Mouse (Mus musculus) midbrain, embryonic 14.5 days (tissue): ENCODE measurements around the gene Rbfox2. TPM values are rescaled to one million over a fixed set of nuclear protein-coding genes. Genes with fewer than 3 reads are reported as not detected.

ENCODE experiments used
- ATAC-seq: fragments of 200-750 bp; cut with Nextera tagmentation; 2 replicates; pipeline ENCODE4 v1.8.0; 2017; ENCODE audit warnings: moderate number of reproducible peaks, moderate library complexity; ENCODE audit not compliant: low FRiP score, low TSS enrichment
- DNase-seq: peaks from one replicate; pipeline ENCODE4 v3.0.0-alpha.2; 2015
- H3K27ac ChIP-seq: fragments of 300-500 bp; sonication (generic); replicated peaks from 2 replicates; pipeline ENCODE4 v1.5.1; 2014; ENCODE audit warnings: mild to moderate bottlenecking, low read depth, low read length, moderate library complexity
- H3K27me3 ChIP-seq: fragments of 300-500 bp; sonication (generic); 2 replicates; pipeline ENCODE4 v1.6.1; 2014; ENCODE audit warnings: low read length, control low read depth, mixed read lengths; ENCODE audit not compliant: control insufficient read depth, insufficient read depth
- H3K36me3 ChIP-seq: fragments of 300-500 bp; sonication (generic); 2 replicates; pipeline ENCODE4 v1.6.1; 2014; ENCODE audit warnings: low read length, control low read depth; ENCODE audit not compliant: control insufficient read depth, insufficient read depth
- H3K4me1 ChIP-seq: fragments of 300-500 bp; sonication (generic); 2 replicates; pipeline ENCODE4 v1.6.1; 2014; ENCODE audit warnings: mild to moderate bottlenecking, antibody characterized with exemption, low read length, control low read depth; ENCODE audit not compliant: control insufficient read depth, insufficient read depth
- H3K4me2 ChIP-seq: fragments of 300-500 bp; sonication (generic); 2 replicates; pipeline ENCODE4 v1.6.1; 2014; ENCODE audit warnings: mild to moderate bottlenecking, low read length, moderate library complexity
- H3K4me3 ChIP-seq: fragments of 300-500 bp; sonication (generic); replicated peaks from 2 replicates; pipeline ENCODE4 v1.5.1; 2014; ENCODE audit warnings: low read depth, low read length
- H3K9ac ChIP-seq: fragments of 300-500 bp; sonication (generic); replicated peaks from 2 replicates; pipeline ENCODE4 v1.6.1; 2014; ENCODE audit warnings: mild to moderate bottlenecking, low read length, moderate library complexity
- H3K9me3 ChIP-seq: fragments of 300-500 bp; sonication (generic); 2 replicates; pipeline ENCODE4 v1.6.1; 2016; ENCODE audit warnings: low read length, control low read depth, mixed read lengths; ENCODE audit not compliant: control insufficient read depth
- WGBS: fragments of 180-500 bp; shearing (Covaris S2); extraction: QIAGEN DNeasy Blood & Tissue Kit; methylation state at CpG from one replicate; pipeline ENCODE4 v1.1.7; 2014; 5-methylcytosine and 5-hydroxymethylcytosine counted together
- polyA plus RNA-seq: library from polyadenylated mRNA; unstranded; fragments of >200 nt; fragmentation: Nextera tagmentation; extraction: Ambion mirVana; gene quantifications from 2 replicates; pipeline ENCODE4 v1.2.1, GENCODE M21; 2014

Rbfox2 gene
- polyA plus RNA-seq, 1 experiment from 2014 or later, result 195 TPM

- Histone ChIP-seq H3K4me3 (no peak overlapping the region), H3K36me3 (peaks cover 40% of the 10 kb centered on the region), H3K4me1 (no peaks in the 10 kb centered on the region), H3K4me2 (no peak overlapping the region), H3K9me3 (no peaks in the 10 kb centered on the region), H3K9ac (no peak overlapping the region), H3K27me3 (no peaks in the 10 kb centered on the region), H3K27ac (no peak overlapping the region)
- ATAC-seq (no peak), DNase-seq (no peak)
- 91% methylated on average over 10 of the region's 10 CpGs for WGBS
Measured at GRCm38 (mm10) chr15:77105273-77105672, 201.5 kb downstream of the Rbfox2 start.

GRCm38 (mm10) chr15:77104349-77105158 is 202.2 kb downstream of the Rbfox2 start:
- Histone ChIP-seq H3K27ac (no peak overlapping the region), H3K9me3 (no peaks in the 10 kb centered on the region), H3K9ac (no peak overlapping the region), H3K4me3 (no peak overlapping the region), H3K4me1 (no peaks in the 10 kb centered on the region), H3K4me2 (no peak overlapping the region), H3K36me3 (peaks cover 40% of the 10 kb centered on the region), H3K27me3 (no peaks in the 10 kb centered on the region)
- ATAC-seq, result no peak
- 70% methylated on average over 10 of the region's 10 CpGs for WGBS
- peak; percentile 17 for DNase-seq

GRCm38 (mm10) chr15:77102685-77103084 is 204.1 kb downstream of the Rbfox2 start:
- no peak for DNase-seq
- WGBS, result 75% methylated on average over 5 of the region's 5 CpGs
- no peaks in the 10 kb centered on the region for H3K9me3 ChIP-seq
- H3K4me3 ChIP-seq, result no peak overlapping the region
- no peak overlapping the region for H3K4me2 ChIP-seq
- H3K36me3 ChIP-seq, result peaks cover 44% of the 10 kb centered on the region
- H3K27ac ChIP-seq, result no peak overlapping the region
- no peak for ATAC-seq
- H3K27me3 ChIP-seq, result no peaks in the 10 kb centered on the region
- H3K4me1 ChIP-seq, result no peaks in the 10 kb centered on the region
- no peak overlapping the region for H3K9ac ChIP-seq

GRCm38 (mm10) chr15:77099756-77100155 is 207.0 kb downstream of the Rbfox2 start:
- Histone ChIP-seq H3K4me1 (no peaks in the 10 kb centered on the region), H3K4me2 (no peak overlapping the region), H3K27me3 (no peaks in the 10 kb centered on the region), H3K36me3 (peaks cover 59% of the 10 kb centered on the region), H3K27ac (no peak overlapping the region), H3K9me3 (no peaks in the 10 kb centered on the region), H3K4me3 (no peak overlapping the region), H3K9ac (no peak overlapping the region)
- DNase-seq (no peak), ATAC-seq (no peak)
- 77% methylated on average over 3 of the region's 3 CpGs for WGBS

- H3K36me3 ChIP-seq, result peaks cover 76% of the 10 kb centered on the region
- H3K4me2 ChIP-seq, result no peak overlapping the region
- H3K9ac ChIP-seq, result no peak overlapping the region
- no peaks in the 10 kb centered on the region for H3K27me3 ChIP-seq
- no peak for DNase-seq
- H3K9me3 ChIP-seq, result no peaks in the 10 kb centered on the region
- no peak overlapping the region for H3K4me3 ChIP-seq
- H3K4me1 ChIP-seq, result no peaks in the 10 kb centered on the region
- ATAC-seq, result no peak
- H3K27ac ChIP-seq, result no peak overlapping the region
- 90% methylated on average over 6 of the region's 6 CpGs for WGBS
Measured at GRCm38 (mm10) chr15:77097358-77097757, 209.4 kb downstream of the Rbfox2 start.

GRCm38 (mm10) chr15:77095216-77095615 is 211.6 kb downstream of the Rbfox2 start:
- no peaks in the 10 kb centered on the region for H3K9me3 ChIP-seq
- H3K36me3 ChIP-seq, result peaks cover 70% of the 10 kb centered on the region
- no peak overlapping the region for H3K9ac ChIP-seq
- no peak overlapping the region for H3K27ac ChIP-seq
- ATAC-seq, result no peak
- DNase-seq, result no peak
- no peak overlapping the region for H3K4me3 ChIP-seq
- H3K27me3 ChIP-seq, result no peaks in the 10 kb centered on the region
- WGBS, result 100% methylated on average over 1 of the region's 1 CpGs
- H3K4me2 ChIP-seq, result no peak overlapping the region
- no peaks in the 10 kb centered on the region for H3K4me1 ChIP-seq

- no peaks in the 10 kb centered on the region for H3K27me3 ChIP-seq
- DNase-seq, result no peak
- H3K4me1 ChIP-seq, result no peaks in the 10 kb centered on the region
- no peak overlapping the region for H3K9ac ChIP-seq
- H3K9me3 ChIP-seq, result no peaks in the 10 kb centered on the region
- no peak overlapping the region for H3K27ac ChIP-seq
- WGBS, result 97% methylated on average over 13 of the region's 13 CpGs
- H3K36me3 ChIP-seq, result peaks cover 66% of the 10 kb centered on the region
- no peak overlapping the region for H3K4me2 ChIP-seq
- no peak overlapping the region for H3K4me3 ChIP-seq
- no peak for ATAC-seq
Measured at GRCm38 (mm10) chr15:77094431-77094830, 212.4 kb downstream of the Rbfox2 start.

- H3K9ac ChIP-seq, result no peak overlapping the region
- WGBS, result 89% methylated on average over 4 of the region's 4 CpGs
- peaks cover 51% of the 10 kb centered on the region for H3K36me3 ChIP-seq
Measured at GRCm38 (mm10) chr15:77091394-77091793, 215.4 kb downstream of the Rbfox2 start.

GRCm38 (mm10) chr15:77090531-77090930 is 216.3 kb downstream of the Rbfox2 start:
- ATAC-seq (no peak), DNase-seq (no peak)
- Histone ChIP-seq H3K27me3 (no peaks in the 10 kb centered on the region), H3K9ac (no peak overlapping the region; the same call in 1 of the 2 replicates), H3K4me1 (no peaks in the 10 kb centered on the region), H3K27ac (no peak overlapping the region), H3K36me3 (peaks cover 50% of the 10 kb centered on the region), H3K9me3 (no peaks in the 10 kb centered on the region), H3K4me2 (no peak overlapping the region), H3K4me3 (no peak overlapping the region)
- WGBS, result 87% methylated on average over 5 of the region's 5 CpGs

More at GRCm38 (mm10) chr15:77091394-77091793, 215.4 kb downstream of the Rbfox2 start:
- DNase-seq (no peak), ATAC-seq (no peak)
- Histone ChIP-seq H3K27ac (no peak overlapping the region), H3K27me3 (no peaks in the 10 kb centered on the region), H3K9me3 (no peaks in the 10 kb centered on the region), H3K4me3 (no peak overlapping the region), H3K4me1 (no peaks in the 10 kb centered on the region), H3K4me2 (no peak overlapping the region)
